Mouse (Mus musculus) stomach, embryonic 15.5 days (tissue): ENCODE results near the gene Krcc1. TPM values are rescaled to one million over a fixed set of nuclear protein-coding genes. Genes with fewer than 3 reads are reported as not detected.
"Not testable (repeated sequence)": the region's sequence is repeated elsewhere in the genome, so short reads cannot be mapped to it uniquely, and the experiment has no call there.

Experiments used
- ATAC-seq: fragments of 200-750 bp; cut with Nextera tagmentation; 2 replicates; pipeline ENCODE4 v1.8.0; 2017; ENCODE audit warnings: low read depth, moderate number of reproducible peaks, moderate TSS enrichment; ENCODE audit not compliant: insufficient read depth, low FRiP score
- H3K27ac ChIP-seq: fragments of 300-500 bp; sonication (generic); 2 replicates; pipeline ENCODE4 v1.5.1; 2015; ENCODE audit warnings: mild to moderate bottlenecking, inconsistent platforms
- H3K27me3 ChIP-seq: fragments of 300-500 bp; sonication (generic); replicated peaks from 2 replicates; pipeline ENCODE4 v1.6.1; 2015; ENCODE audit warnings: inconsistent platforms
- H3K36me3 ChIP-seq: fragments of 300-500 bp; sonication (generic); 2 replicates; pipeline ENCODE4 v1.6.1; 2015; ENCODE audit warnings: inconsistent platforms
- H3K4me1 ChIP-seq: fragments of 300-500 bp; sonication (generic); 2 replicates; pipeline ENCODE4 v1.6.1; 2015; ENCODE audit warnings: inconsistent platforms
- H3K4me2 ChIP-seq: fragments of 300-500 bp; sonication (generic); 2 replicates; pipeline ENCODE4 v1.6.1; 2015; ENCODE audit warnings: mild to moderate bottlenecking, inconsistent platforms
- H3K4me3 ChIP-seq: fragments of 300-500 bp; sonication (generic); replicated peaks from 2 replicates; pipeline ENCODE4 v1.5.1; 2015; ENCODE audit warnings: inconsistent platforms
- H3K9ac ChIP-seq: fragments of 300-500 bp; sonication (generic); 2 replicates; pipeline ENCODE4 v1.6.1; 2015; ENCODE audit warnings: inconsistent platforms
- H3K9me3 ChIP-seq: fragments of 300-500 bp; sonication (generic); 2 replicates; pipeline ENCODE4 v1.6.1; 2016; ENCODE audit warnings: inconsistent platforms
- WGBS: fragments of 180-500 bp; shearing (Covaris S2); methylation state at CpG from one replicate; pipeline ENCODE4 v1.1.7; 2015; 5-methylcytosine and 5-hydroxymethylcytosine counted together
- polyA plus RNA-seq: library from polyadenylated mRNA; unstranded; fragments of >200 nt; fragmentation: Nextera tagmentation; extraction: Ambion mirVana; gene quantifications from 2 replicates; pipeline ENCODE4 v1.2.1, GENCODE M21; 2015

The Krcc1 gene
- polyA plus RNA-seq, 1 experiment from 2014 or later, result 60.8 TPM

GRCm38 (mm10) chr6:71267603-71268002 lies 3.9 kb upstream of the Krcc1 start:
- not testable (repeated sequence) for H3K9me3 ChIP-seq, H3K4me3 ChIP-seq, H3K4me1 ChIP-seq, H3K27ac ChIP-seq, ATAC-seq, H3K36me3 ChIP-seq, H3K4me2 ChIP-seq, H3K27me3 ChIP-seq, H3K9ac ChIP-seq
- 80% methylated on average over 7 of the region's 7 CpGs for WGBS

GRCm38 (mm10) chr6:71268929-71269685 lies 2.4 kb upstream of the Krcc1 start:
- no peak overlapping the region for H3K4me3 ChIP-seq
- no peaks in the 10 kb centered on the region for H3K36me3 ChIP-seq
- H3K27ac ChIP-seq, result no peak overlapping the region
- no peaks in the 10 kb centered on the region for H3K27me3 ChIP-seq
- no peak overlapping the region for H3K4me2 ChIP-seq
- ATAC-seq, result no peak
- WGBS, result 55% methylated on average over 7 of the region's 7 CpGs
- H3K9ac ChIP-seq, result no peak overlapping the region
- no peaks in the 10 kb centered on the region for H3K9me3 ChIP-seq
- peaks cover 8% of the 10 kb centered on the region for H3K4me1 ChIP-seq

DNA sequence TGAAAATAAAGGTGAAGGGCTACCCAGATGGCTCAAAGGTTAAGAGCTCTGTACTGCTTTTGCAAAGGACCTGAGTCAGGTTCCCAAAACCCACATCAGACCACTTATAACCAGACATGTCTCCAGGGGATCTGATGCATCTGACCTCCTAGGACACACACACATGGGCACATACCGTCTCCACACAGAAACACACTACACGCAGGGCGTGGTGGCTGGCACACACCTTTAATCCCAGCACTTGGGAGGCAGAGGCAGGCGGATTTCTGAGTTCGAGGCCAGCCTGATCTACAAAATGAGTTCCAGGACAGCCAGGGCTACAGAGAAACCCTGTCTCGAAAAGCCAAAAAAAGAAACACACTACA lies 1.8 kb upstream of the Krcc1 start:
- H3K27ac ChIP-seq, result not testable (repeated sequence)

GRCm38 (mm10) chr6:71270301-71271056 lies 998 bp upstream of the Krcc1 start:
- H3K27me3 ChIP-seq, result no peaks in the 10 kb centered on the region
- ATAC-seq, result peak; percentile 33
- H3K9ac ChIP-seq, result no peak overlapping the region
- H3K36me3 ChIP-seq, result no peaks in the 10 kb centered on the region
- 21% methylated on average over 14 of the region's 14 CpGs for WGBS
- H3K4me3 ChIP-seq, result peak overlapping the region; percentile 90
- H3K4me2 ChIP-seq, result peak overlapping the region; percentile 69
- peak overlapping the region; percentile 86 for H3K27ac ChIP-seq
- H3K9me3 ChIP-seq, result no peaks in the 10 kb centered on the region
- H3K4me1 ChIP-seq, result peaks cover 8% of the 10 kb centered on the region

More for the DNA sequence above, 1.8 kb upstream of the Krcc1 start:
- 95% methylated on average over 6 of the region's 6 CpGs for WGBS
- not testable (repeated sequence) for H3K4me2 ChIP-seq, H3K9me3 ChIP-seq, H3K4me3 ChIP-seq, ATAC-seq, H3K27me3 ChIP-seq, H3K9ac ChIP-seq, H3K4me1 ChIP-seq, H3K36me3 ChIP-seq

DNA sequence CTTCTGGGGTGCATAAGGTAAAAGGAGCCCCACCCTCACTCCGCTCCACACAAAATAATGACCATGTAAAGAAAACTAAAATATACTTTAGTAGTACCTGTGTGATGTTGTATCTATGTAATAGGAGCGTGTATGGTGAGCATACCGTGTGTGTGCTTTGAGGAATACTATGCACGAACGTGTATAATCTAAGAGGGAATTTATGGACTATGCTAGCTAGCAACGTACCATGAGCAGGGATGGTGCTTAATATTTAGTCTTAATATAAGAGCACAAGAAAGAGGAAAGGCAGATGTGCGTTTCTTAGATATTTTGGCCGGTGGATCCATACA lies 454 bp upstream of the Krcc1 start:
- Histone ChIP-seq H3K27me3 (no peaks in the 10 kb centered on the region), H3K36me3 (no peaks in the 10 kb centered on the region), H3K9ac (no peak overlapping the region), H3K4me2 (peak overlapping the region; percentile 69), H3K4me3 (peak overlapping the region; percentile 90), H3K9me3 (no peaks in the 10 kb centered on the region), H3K4me1 (peaks cover 8% of the 10 kb centered on the region), H3K27ac (peak overlapping the region; percentile 86)
- WGBS, result 2% methylated on average over 8 of the region's 8 CpGs
- peak; percentile 20 for ATAC-seq

DNA sequence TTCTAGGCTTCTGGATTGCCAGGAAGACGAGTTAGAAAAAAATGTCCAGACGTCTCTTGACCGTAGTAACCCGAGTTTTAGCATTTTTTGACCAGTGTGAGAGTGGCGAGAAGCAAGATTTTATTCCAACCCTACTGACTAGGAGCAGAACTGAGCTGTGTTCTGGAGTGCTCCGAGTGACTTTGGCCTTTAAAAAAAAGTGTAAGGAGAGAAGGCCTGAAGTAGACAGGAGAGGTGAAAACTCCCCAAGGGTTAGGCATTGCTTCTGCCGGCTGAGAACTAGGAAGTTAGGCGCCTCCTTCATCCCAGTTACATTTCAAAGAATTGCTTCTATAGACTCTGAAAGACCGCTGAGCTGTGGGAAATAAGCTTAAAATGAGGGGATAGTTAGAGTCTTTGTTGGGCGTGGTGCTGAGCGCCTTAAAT lies 852 bp downstream of the Krcc1 start:
- Histone ChIP-seq H3K36me3 (no peaks in the 10 kb centered on the region), H3K4me3 (peak overlapping the region; percentile 90), H3K27ac (peak overlapping the region; percentile 97), H3K27me3 (no peaks in the 10 kb centered on the region), H3K4me1 (peaks cover 8% of the 10 kb centered on the region), H3K4me2 (peak overlapping the region; percentile 72), H3K9ac (peak overlapping the region; percentile 100), H3K9me3 (no peaks in the 10 kb centered on the region)
- under 1% methylated on average over 11 of the region's 11 CpGs for WGBS
- ATAC-seq, result no peak

GRCm38 (mm10) chr6:71273715-71274114 lies 2.2 kb downstream of the Krcc1 start:
- Histone ChIP-seq H3K4me1 (peaks cover 8% of the 10 kb centered on the region), H3K36me3 (no peaks in the 10 kb centered on the region), H3K9me3 (no peaks in the 10 kb centered on the region), H3K27me3 (no peaks in the 10 kb centered on the region), H3K27ac (no peak overlapping the region), H3K4me3 (no peak overlapping the region), H3K4me2 (no peak overlapping the region), H3K9ac (no peak overlapping the region)
- ATAC-seq, result no peak
- 81% methylated on average over 1 of the region's 1 CpGs for WGBS

DNA sequence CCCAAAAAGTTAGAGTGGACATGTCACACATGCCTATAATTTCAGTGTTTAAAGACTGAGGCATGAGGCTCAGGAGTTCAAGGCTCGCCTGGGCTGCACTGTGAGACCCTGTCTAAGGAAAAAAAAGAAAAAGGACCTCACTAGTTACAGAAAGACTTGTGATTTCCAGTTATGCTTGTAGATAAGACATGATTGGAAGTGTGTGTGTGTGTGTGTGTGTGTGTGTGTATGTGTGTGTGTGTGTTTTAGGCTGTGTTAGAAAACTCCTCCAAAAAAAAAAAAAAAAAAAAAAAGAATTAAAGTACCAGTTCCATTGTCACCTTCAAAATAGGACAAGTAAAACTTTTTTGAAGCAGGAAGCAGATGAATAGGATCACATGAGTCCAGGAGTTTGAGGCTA lies 3.1 kb downstream of the Krcc1 start:
- no peak for ATAC-seq
- Histone ChIP-seq H3K27me3 (no peaks in the 10 kb centered on the region), H3K4me2 (no peak overlapping the region), H3K36me3 (no peaks in the 10 kb centered on the region), H3K4me3 (no peak overlapping the region), H3K4me1 (peaks cover 8% of the 10 kb centered on the region), H3K27ac (no peak overlapping the region), H3K9ac (no peak overlapping the region), H3K9me3 (no peaks in the 10 kb centered on the region)
- 80% methylated on average over 1 of the region's 1 CpGs for WGBS

- Histone ChIP-seq H3K27ac (no peak overlapping the region), H3K36me3 (peaks cover 4% of the 10 kb centered on the region; the same call in 1 of the 2 replicates), H3K27me3 (no peaks in the 10 kb centered on the region), H3K4me1 (no peaks in the 10 kb centered on the region), H3K9me3 (no peaks in the 10 kb centered on the region), H3K4me3 (no peak overlapping the region), H3K4me2 (no peak overlapping the region), H3K9ac (no peak overlapping the region)
- ATAC-seq, result no peak
- WGBS, result 60% methylated on average over 1 of the region's 1 CpGs
Observed at GRCm38 (mm10) chr6:71279418-71279817, 7.9 kb downstream of the Krcc1 start.

- Histone ChIP-seq H3K27ac (no peak overlapping the region), H3K4me1 (no peaks in the 10 kb centered on the region), H3K9me3 (no peaks in the 10 kb centered on the region), H3K27me3 (no peaks in the 10 kb centered on the region), H3K4me3 (no peak overlapping the region), H3K36me3 (no peaks in the 10 kb centered on the region), H3K9ac (no peak overlapping the region), H3K4me2 (no peak overlapping the region)
- 85% methylated on average over 14 of the region's 14 CpGs for WGBS
- no peak for ATAC-seq
Observed at GRCm38 (mm10) chr6:71293509-71293908, 22.0 kb downstream of the Krcc1 start.

DNA sequence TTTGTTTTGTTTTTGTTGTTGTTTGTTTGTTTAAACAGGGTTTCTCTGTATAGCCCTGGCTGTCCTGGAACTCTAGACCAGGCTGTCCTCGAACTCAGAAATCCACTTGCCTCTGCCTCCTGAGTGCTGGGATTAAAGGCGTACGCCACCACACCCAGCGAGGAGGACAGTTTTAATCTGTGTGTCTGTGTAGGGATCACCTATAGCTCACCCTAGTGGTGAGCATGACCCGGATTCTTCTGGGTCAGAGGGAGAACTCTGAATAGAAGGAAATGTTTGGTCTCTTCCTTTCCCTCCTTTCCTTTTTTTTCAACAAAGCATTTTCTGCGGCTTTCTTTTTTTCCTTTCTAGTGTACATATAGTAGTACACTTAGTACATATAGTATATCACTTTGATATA lies 23.8 kb downstream of the Krcc1 start:
- Histone ChIP-seq H3K4me1 (no peaks in the 10 kb centered on the region), H3K27ac (no peak overlapping the region), H3K27me3 (no peaks in the 10 kb centered on the region), H3K36me3 (no peaks in the 10 kb centered on the region), H3K9ac (no peak overlapping the region), H3K9me3 (no peaks in the 10 kb centered on the region), H3K4me2 (no peak overlapping the region), H3K4me3 (no peak overlapping the region)
- WGBS, result 77% methylated on average over 6 of the region's 6 CpGs
- no peak for ATAC-seq

- H3K4me2 ChIP-seq, result no peak overlapping the region
- no peaks in the 10 kb centered on the region for H3K4me1 ChIP-seq
- no peak for ATAC-seq
- no peaks in the 10 kb centered on the region for H3K27me3 ChIP-seq
- H3K4me3 ChIP-seq, result no peak overlapping the region
- no peak overlapping the region for H3K27ac ChIP-seq
- WGBS, result 67% methylated on average over 2 of the region's 2 CpGs
- no peaks in the 10 kb centered on the region for H3K36me3 ChIP-seq
- H3K9me3 ChIP-seq, result no peaks in the 10 kb centered on the region
- no peak overlapping the region for H3K9ac ChIP-seq
Observed at GRCm38 (mm10) chr6:71298051-71298450, 26.6 kb downstream of the Krcc1 start.
